27 mouse cellular contexts compared by ENCODE assay signal in the genomic region with DNA sequence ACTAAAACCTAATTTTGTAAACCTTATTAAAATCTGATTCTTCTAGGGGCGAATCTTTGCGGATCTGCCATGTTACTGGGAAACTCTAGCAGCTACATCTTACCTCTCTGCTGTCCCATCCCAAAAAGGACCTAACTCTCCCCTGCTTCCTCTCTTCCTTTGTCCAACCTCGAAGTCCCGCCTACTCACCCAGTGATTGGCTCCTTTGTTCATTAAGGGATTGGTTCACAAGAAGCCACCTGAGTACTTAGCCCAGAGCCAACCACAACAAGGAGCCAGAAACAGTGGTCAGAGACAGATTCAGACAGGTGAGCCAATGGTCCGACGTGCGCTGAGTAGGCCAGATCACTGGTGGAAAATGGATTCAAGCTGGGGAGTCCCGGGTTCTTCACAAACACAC. TPM values are rescaled to one million over a fixed set of nuclear protein-coding genes. Genes with fewer than 3 reads are reported as not detected.
DNase-seq lines count a peak whose midpoint lies in the region; ATAC-seq and TF ChIP-seq lines count a peak whose summit lies in the region.
"Had no signal": no experiment of that assay in that cellular context is flagged by ENCODE, and none has a peak within 500 bp of the region (broad histone marks: within the 10 kb centered on the region; RNA-seq: fewer than 3 reads in every experiment).

No protein-coding gene starts in this region.

- TF ChIP-seq CTCF in intestine, postnatal 0 days (IDR thresholded peaks at IDR 0.05; ENCODE audit: low read depth): no peak

- no peak overlapping the region for H3K4me3 ChIP-seq in intestine, embryonic 14.5 days (ENCODE audit: low read depth, low read length)
- H3K4me3 ChIP-seq in intestine, postnatal 0 days (ENCODE audit: low read depth, low read length): no peak overlapping the region
- no peak overlapping the region for H3K4me3 ChIP-seq in neural tube, embryonic 15.5 days (replicated peaks)
- H3K4me3 ChIP-seq in ES-E14 (ENCODE audit: insufficient read depth in 1 of 2, low read depth in 1 of 2, low read length in 2 of 2, poor library complexity in 1 of 2, severe bottlenecking in 1 of 2): peak overlapping the region; percentile 68 to 72
- H3K4me3 ChIP-seq: embryonic facial prominence, embryonic 10.5 days; embryonic facial prominence, embryonic 13.5 days; erythroblast, embryonic 14.5 days; forebrain, embryonic 13.5 days; hindbrain, embryonic 12.5 days; hindbrain, embryonic 15.5 days; intestine, embryonic 15.5 days had no signal

- H3K4me2 ChIP-seq in intestine, embryonic 14.5 days (ENCODE audit: low read length): no peak overlapping the region
- no peak overlapping the region for H3K4me2 ChIP-seq in intestine, postnatal 0 days (replicated peaks; ENCODE audit: low read depth)
- no peak overlapping the region for H3K4me2 ChIP-seq in neural tube, embryonic 15.5 days
- H3K4me2 ChIP-seq: embryonic facial prominence, embryonic 13.5 days; forebrain, embryonic 13.5 days; heart, embryonic 11.5 days; hindbrain, embryonic 12.5 days; hindbrain, embryonic 15.5 days; intestine, embryonic 15.5 days had no signal

- H3K9ac ChIP-seq in intestine, embryonic 14.5 days (ENCODE audit: low read length): no peak overlapping the region
- H3K9ac ChIP-seq in intestine, postnatal 0 days (ENCODE audit: low read depth, low read length): no peak overlapping the region
- H3K9ac ChIP-seq in neural tube, embryonic 15.5 days (replicated peaks): no peak overlapping the region
- peak overlapping the region; percentile 91 for H3K9ac ChIP-seq in ES-E14 (ENCODE audit: insufficient read depth, low read depth, low read length, poor library complexity, severe bottlenecking)
- H3K9ac ChIP-seq: embryonic facial prominence, embryonic 13.5 days; forebrain, embryonic 13.5 days; forebrain, postnatal 0 days; hindbrain, embryonic 12.5 days; hindbrain, embryonic 15.5 days; intestine, embryonic 15.5 days had no signal

- H3K27me3 ChIP-seq in intestine, embryonic 14.5 days (replicated peaks; ENCODE audit: control insufficient read depth, insufficient read depth, low read length): no peaks in the 10 kb centered on the region
- no peaks in the 10 kb centered on the region for H3K27me3 ChIP-seq in intestine, postnatal 0 days (replicated peaks; ENCODE audit: control insufficient read depth, insufficient read depth, low read length)
- H3K27me3 ChIP-seq in neural tube, embryonic 15.5 days (replicated peaks): no peaks in the 10 kb centered on the region
- H3K27me3 ChIP-seq: CH12.LX; forebrain, embryonic 13.5 days; hindbrain, embryonic 12.5 days; hindbrain, embryonic 15.5 days; intestine, embryonic 15.5 days had no signal

- DNase-seq in intestine, embryonic 14.5 days (ENCODE audit: low spot score): peak; percentile 37
- peak; percentile 9 for DNase-seq in neural tube, embryonic 10.5 days (ENCODE audit: extremely low spot score, low spot score)
- DNase-seq in ES-E14 (ENCODE audit: low read depth, low spot score) (peak; percentile 67), ZHBTc4 (ENCODE audit: low read depth, low spot score) (peak; percentile 90)
- no peak for DNase-seq in gastrocnemius, adult 18-20 months (ENCODE audit: low spot score)
- DNase-seq in embryo, embryonic 10 days (ENCODE audit: low spot score): no peak
- DNase-seq: B cell, adult 2 months; cerebellum, adult 11 months; cerebellum, adult 2 months; cerebellum, adult 9-11 months; cerebellum, postnatal 25 days; embryo, embryonic 11 days; forebrain, postnatal 0 days; gastrocnemius, postnatal 10 days; gastrocnemius, postnatal 36 days; heart, adult 11 months had no signal

- in situ Hi-C loops in ES-E14 (cut with MboI; ENCODE audit: low sequenced_read_pairs in 2 of 2, unreplicated experiment in 2 of 2): no loop called here

- 0 out of 2 replicates have a peak, but pooled peaks cover 10% of the 10 kb centered on the region for H3K4me1 ChIP-seq in intestine, embryonic 14.5 days (replicated peaks; ENCODE audit: control insufficient read depth, insufficient read depth, low read length)
- no peaks in the 10 kb centered on the region for H3K4me1 ChIP-seq in intestine, postnatal 0 days (replicated peaks; ENCODE audit: control insufficient read depth, insufficient read depth, low read length)
- H3K4me1 ChIP-seq in neural tube, embryonic 15.5 days: peaks cover 30% of the 10 kb centered on the region
- H3K4me1 ChIP-seq in ES-E14 (ENCODE audit: control insufficient read depth in 2 of 2, insufficient read depth in 2 of 2, low read length in 2 of 2, poor library complexity in 1 of 2): peaks cover 0 to 5% of the 10 kb centered on the region in 2 experiments; a peak in 1 of 4 replicates

- WGBS in intestine, embryonic 14.5 days: 90% methylated on average over 8 of the region's 8 CpGs
- 96% methylated on average over 8 of the region's 8 CpGs for WGBS in intestine, postnatal 0 days
- 94% methylated on average over 8 of the region's 8 CpGs for WGBS in neural tube, embryonic 15.5 days

- no peaks in the 10 kb centered on the region for H3K36me3 ChIP-seq in intestine, embryonic 14.5 days (ENCODE audit: control insufficient read depth, insufficient read depth, low read length)
- H3K36me3 ChIP-seq in intestine, postnatal 0 days (ENCODE audit: control insufficient read depth, insufficient read depth): no peaks in the 10 kb centered on the region
- H3K36me3 ChIP-seq in neural tube, embryonic 15.5 days: no peaks in the 10 kb centered on the region
- no peaks in the 10 kb centered on the region for H3K36me3 ChIP-seq in ES-E14 (ENCODE audit: control insufficient read depth, insufficient read depth, low read length, poor library complexity, severe bottlenecking)
- H3K36me3 ChIP-seq: embryonic facial prominence, embryonic 10.5 days; embryonic facial prominence, embryonic 13.5 days; hindbrain, embryonic 12.5 days; hindbrain, embryonic 15.5 days; intestine, embryonic 15.5 days had no signal

- no peak for ATAC-seq in intestine, embryonic 14.5 days (replicated peaks; ENCODE audit: low FRiP score, low TSS enrichment, low read depth)
- ATAC-seq in intestine, postnatal 0 days: no peak
- ATAC-seq in neural tube, embryonic 15.5 days (ENCODE audit: low FRiP score): no peak
- ATAC-seq: forebrain, embryonic 13.5 days; forebrain, postnatal 0 days; intestine, embryonic 15.5 days had no signal

- H3K9me3 ChIP-seq in intestine, embryonic 14.5 days (ENCODE audit: control insufficient read depth, low read length): no peaks in the 10 kb centered on the region
- no peaks in the 10 kb centered on the region for H3K9me3 ChIP-seq in intestine, postnatal 0 days (ENCODE audit: control insufficient read depth)
- no peaks in the 10 kb centered on the region for H3K9me3 ChIP-seq in neural tube, embryonic 15.5 days (replicated peaks)
- no peaks in the 10 kb centered on the region for H3K9me3 ChIP-seq in ES-E14 (ENCODE audit: control insufficient read depth, insufficient read depth, low read depth, low read length)
- H3K9me3 ChIP-seq: embryonic facial prominence, embryonic 10.5 days; embryonic facial prominence, embryonic 13.5 days; forebrain, embryonic 13.5 days; hindbrain, embryonic 12.5 days; hindbrain, embryonic 15.5 days; intestine, embryonic 15.5 days had no signal

- H3K27ac ChIP-seq in intestine, embryonic 14.5 days (ENCODE audit: low read depth): no peak overlapping the region
- H3K27ac ChIP-seq in intestine, postnatal 0 days (ENCODE audit: low read depth, low read length): no peak overlapping the region
- no peak overlapping the region for H3K27ac ChIP-seq in neural tube, embryonic 15.5 days (replicated peaks)
- H3K27ac ChIP-seq in ES-E14 (ENCODE audit: insufficient read depth, low read depth, low read length, poor library complexity, severe bottlenecking): peak overlapping the region; percentile 85
- H3K27ac ChIP-seq: embryonic facial prominence, embryonic 10.5 days; embryonic facial prominence, embryonic 13.5 days; forebrain, embryonic 13.5 days; hindbrain, embryonic 12.5 days; hindbrain, embryonic 15.5 days; intestine, embryonic 15.5 days had no signal

TF ChIP-seq in ES-E14, 5 proteins besides CTCF, POLR2A, EP300 and RAD21:
- TF ChIP-seq CHD2 (IDR thresholded peaks at IDR 0.05; ENCODE audit: low read depth, low read length): no peak
- no peak for TF ChIP-seq ZC3H11A (IDR thresholded peaks at IDR 0.05; ENCODE audit: borderline replicate concordance, low read depth, low read length)
- 0 out of 2 replicates have a peak, but pooled peaks have one; percentile 30 for TF ChIP-seq HCFC1 (IDR thresholded peaks at IDR 0.05; ENCODE audit: borderline replicate concordance, insufficient read depth, low read length)

RNA-seq across cellular contexts. Expression of a gene that starts 60.0 kb away (rescaled TPM):
- polyA plus RNA-seq in intestine, embryonic 14.5 days (2014; fragmentation: Nextera tagmentation; extraction: Ambion mirVana): 4.0 and 5.3 TPM in 2 replicates
- 2.3 and 4.3 TPM in 2 replicates for polyA plus RNA-seq in intestine, postnatal 0 days (2015; fragmentation: Nextera tagmentation; extraction: Ambion mirVana)
- polyA plus RNA-seq in neural tube, embryonic 15.5 days (2015; fragmentation: Nextera tagmentation; extraction: Ambion mirVana): 2.4 and 4.2 TPM in 2 replicates
- 50.2 and 76.4 TPM in 2 replicates for total RNA-seq in ES-E14 (2012; rRNA removed)
- 100 to 1,000 TPM; 110 to 122 TPM for total RNA-seq in gastrocnemius, adult 18-20 months (2021)

Comparison
In these comparisons a context has a peak if more than half of its experiments do, and no peak if none do; other contexts are left out.
1. DNase-seq: peak in intestine, embryonic 14.5 days (single experiment), neural tube, embryonic 10.5 days (single experiment), ES-E14 (single experiment) and ZHBTc4 (single experiment); none in gastrocnemius, adult 18-20 months (single experiment) and embryo, embryonic 10 days (single experiment).
2. H3K4me3 ChIP-seq: peak in ES-E14 (2 of 2); none in intestine, embryonic 14.5 days (single experiment), intestine, postnatal 0 days (single experiment) and neural tube, embryonic 15.5 days (single experiment).